Mouse (Mus musculus) embryonic facial prominence, embryonic 12.5 days (tissue): ENCODE measurements around the gene Cachd1. TPM values are rescaled to one million over a fixed set of nuclear protein-coding genes. Genes with fewer than 3 reads are reported as not detected.

Experiments
- ATAC-seq: fragments of 200-750 bp; cut with Nextera tagmentation; 2 replicates; pipeline ENCODE4 v1.8.0; 2017; ENCODE audit not compliant: insufficient number of reproducible peaks, insufficient read depth, low FRiP score, low TSS enrichment
- H3K27ac ChIP-seq: fragments of 300-500 bp; sonication (generic); 2 replicates; pipeline ENCODE4 v1.5.1; 2016; ENCODE audit warnings: mild to moderate bottlenecking
- H3K27me3 ChIP-seq: fragments of 300-500 bp; sonication (generic); 2 replicates; pipeline ENCODE4 v1.6.1; 2016; ENCODE audit warnings: mild to moderate bottlenecking, moderate library complexity
- H3K36me3 ChIP-seq: fragments of 300-500 bp; sonication (generic); 2 replicates; pipeline ENCODE4 v1.6.1; 2016; ENCODE audit warnings: mild to moderate bottlenecking
- H3K4me1 ChIP-seq: fragments of 300-500 bp; sonication (generic); 2 replicates; pipeline ENCODE4 v1.6.1; 2016
- H3K4me2 ChIP-seq: fragments of 300-500 bp; sonication (generic); replicated peaks from 2 replicates; pipeline ENCODE4 v1.6.1; 2016; ENCODE audit warnings: mild to moderate bottlenecking, moderate library complexity
- H3K4me3 ChIP-seq: fragments of 300-500 bp; sonication (generic); 2 replicates; pipeline ENCODE4 v1.5.1; 2016; ENCODE audit warnings: mild to moderate bottlenecking
- H3K9ac ChIP-seq: fragments of 300-500 bp; sonication (generic); 2 replicates; pipeline ENCODE4 v1.6.1; 2016; ENCODE audit warnings: mild to moderate bottlenecking, moderate library complexity
- H3K9me3 ChIP-seq: fragments of 300-500 bp; sonication (generic); 2 replicates; pipeline ENCODE4 v1.6.1; 2016; ENCODE audit warnings: mild to moderate bottlenecking, moderate library complexity
- WGBS: fragments of 180-500 bp; shearing (Covaris S2); methylation state at CpG from one replicate; pipeline ENCODE4 v1.1.7; 2016; 5-methylcytosine and 5-hydroxymethylcytosine counted together
- polyA plus RNA-seq: library from polyadenylated mRNA; unstranded; fragments of >200 nt; fragmentation: Nextera tagmentation; extraction: Ambion mirVana; gene quantifications from 2 replicates; pipeline ENCODE4 v1.2.1, GENCODE M21; 2016

Cachd1 gene
- polyA plus RNA-seq: 39.8 and 42.3 TPM in 2 replicates

DNA sequence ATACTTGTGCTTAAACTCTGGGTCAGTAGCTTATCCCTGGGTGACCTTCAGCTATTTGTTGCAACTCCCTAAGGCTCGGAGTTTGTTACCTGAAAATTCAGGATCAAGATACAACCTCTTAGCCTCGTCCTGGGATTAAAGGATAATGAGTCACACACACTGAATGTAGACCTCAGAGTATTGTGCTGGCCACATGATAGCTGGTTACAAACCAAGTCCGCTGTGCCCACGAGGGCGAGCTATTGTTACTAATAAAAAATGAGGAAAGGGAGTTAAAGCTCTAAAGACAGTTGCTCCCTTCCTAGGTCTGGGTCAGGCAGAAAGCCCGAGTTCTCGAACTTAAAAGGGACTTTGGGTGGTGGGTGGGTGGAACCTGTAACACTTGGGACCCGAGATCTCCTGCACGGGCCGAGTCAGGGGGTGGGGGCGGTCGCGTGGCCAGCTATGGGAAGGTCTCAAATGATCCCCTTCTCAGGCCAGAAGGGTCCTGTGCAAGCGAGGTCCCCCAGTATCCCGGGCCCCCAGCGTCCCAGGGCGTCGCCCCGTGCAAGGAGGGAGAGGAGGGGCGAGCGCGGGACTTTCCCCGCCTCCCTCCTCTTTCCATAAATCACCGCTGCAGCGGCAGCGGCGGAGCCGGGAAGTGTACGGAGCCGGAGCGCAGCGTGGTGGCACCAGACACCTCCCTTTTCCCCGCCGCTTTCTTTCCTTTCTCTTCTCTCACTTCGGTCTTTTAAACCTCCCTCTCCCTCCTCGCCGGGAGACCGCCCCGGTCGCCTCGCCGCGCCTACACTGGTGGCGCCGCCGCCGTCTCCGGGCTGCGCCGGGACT is at the start of gene Cachd1:
Gene Cachd1, plus strand, starts transcription at position 633 of the 828 bp plus-strand sequence.
- WGBS: under 1% methylated on average over 45 of the region's 50 CpGs
- peak within 1 kb of the TSS; percentile 97 for H3K27ac ChIP-seq
- no peaks in the 10 kb centered on the region for H3K27me3 ChIP-seq
- H3K36me3 ChIP-seq: no peaks in the 10 kb centered on the region
- peak within 1 kb of the TSS; percentile 71 for H3K4me2 ChIP-seq
- H3K9me3 ChIP-seq: 0 out of 2 replicates have a peak, but pooled peaks cover 2% of the 10 kb centered on the region
- peaks cover 25% of the 10 kb centered on the region for H3K4me1 ChIP-seq
- ATAC-seq: peak; percentile 52
- H3K4me3 ChIP-seq: peak within 1 kb of the TSS; percentile 85
- H3K9ac ChIP-seq: peak within 1 kb of the TSS; percentile 96

GRCm38 (mm10) chr4:100728896-100729479 is 47.5 kb upstream of the Cachd1 start:
- Histone ChIP-seq H3K27me3 (no peaks in the 10 kb centered on the region), H3K27ac (no peak overlapping the region), H3K9ac (no peak overlapping the region), H3K4me1 (no peaks in the 10 kb centered on the region), H3K36me3 (no peaks in the 10 kb centered on the region), H3K9me3 (no peaks in the 10 kb centered on the region), H3K4me2 (no peak overlapping the region), H3K4me3 (no peak overlapping the region)
- WGBS: 80% methylated on average over 5 of the region's 5 CpGs
- ATAC-seq: no peak

DNA sequence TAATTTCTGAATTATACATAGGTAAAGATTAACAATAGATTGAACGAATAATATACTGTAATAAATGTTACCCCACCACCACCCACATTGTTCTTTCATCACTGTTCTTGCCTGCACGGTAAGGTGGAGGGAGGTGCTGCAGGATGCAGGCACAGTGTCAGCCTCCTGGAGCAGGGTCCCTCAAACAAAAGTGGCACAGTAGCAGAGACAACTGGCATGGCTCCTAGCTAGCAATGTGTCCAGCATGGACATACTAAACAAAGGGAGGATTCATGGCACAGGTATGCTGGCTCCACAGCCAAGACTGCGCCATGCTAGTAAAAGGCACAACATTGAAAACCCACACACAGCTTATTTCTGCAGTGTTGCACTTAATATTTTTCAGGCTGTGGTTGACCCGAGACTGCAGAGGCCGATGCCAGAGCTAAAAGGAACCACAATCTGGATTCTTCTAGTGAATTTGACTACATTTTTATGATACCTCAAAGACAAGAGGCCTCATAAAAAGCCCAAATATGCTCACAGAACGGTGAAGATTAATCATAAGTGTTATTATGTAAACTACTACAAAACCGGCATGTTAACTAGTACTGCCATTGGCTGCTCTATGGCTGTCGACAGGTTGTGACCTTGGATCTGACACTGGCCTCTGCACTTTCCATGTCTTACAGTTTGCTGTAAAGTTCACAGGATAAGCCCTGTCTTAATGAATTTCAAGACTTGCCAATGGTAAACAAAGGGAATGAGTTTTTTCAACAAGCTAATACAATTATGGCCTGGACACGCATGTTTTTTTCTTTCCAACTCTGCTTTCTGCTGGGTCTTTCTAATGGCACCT is 41.2 kb upstream of the Cachd1 start:
- no peak overlapping the region for H3K4me2 ChIP-seq
- H3K36me3 ChIP-seq: no peaks in the 10 kb centered on the region
- H3K4me3 ChIP-seq: no peak overlapping the region
- WGBS: 74% methylated on average over 9 of the region's 9 CpGs
- H3K27me3 ChIP-seq: no peaks in the 10 kb centered on the region
- H3K9ac ChIP-seq: no peak overlapping the region
- no peak for ATAC-seq
- H3K27ac ChIP-seq: no peak overlapping the region
- H3K9me3 ChIP-seq: no peaks in the 10 kb centered on the region
- H3K4me1 ChIP-seq: no peaks in the 10 kb centered on the region

- ATAC-seq: no peak
- H3K27ac ChIP-seq: no peak overlapping the region
- no peak overlapping the region for H3K4me3 ChIP-seq
- no peaks in the 10 kb centered on the region for H3K36me3 ChIP-seq
- H3K27me3 ChIP-seq: no peaks in the 10 kb centered on the region
- H3K4me1 ChIP-seq: no peaks in the 10 kb centered on the region
- no peak overlapping the region for H3K9ac ChIP-seq
- H3K4me2 ChIP-seq: no peak overlapping the region
- 74% methylated on average over 9 of the region's 9 CpGs for WGBS
- H3K9me3 ChIP-seq: no peaks in the 10 kb centered on the region
Measured at GRCm38 (mm10) chr4:100735936-100736349, 40.5 kb upstream of the Cachd1 start.

DNA sequence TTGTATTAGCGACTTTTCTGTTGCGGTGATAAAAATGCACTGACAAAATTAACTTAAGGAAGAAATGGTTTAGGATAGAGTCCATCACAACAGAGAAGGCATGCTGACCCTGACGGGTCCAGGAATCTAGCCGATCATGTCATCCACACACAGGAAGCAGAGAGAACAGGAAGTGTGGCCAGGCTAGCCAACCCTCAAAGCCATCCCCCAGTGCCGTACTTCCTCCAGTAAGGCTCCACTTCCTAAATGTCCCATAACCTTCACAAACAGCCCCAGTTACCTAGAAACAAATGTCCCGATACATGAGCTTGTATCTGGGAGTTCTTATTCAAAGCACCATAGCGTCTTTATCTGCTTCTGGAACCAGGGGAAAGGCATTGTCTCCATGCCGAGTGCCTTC is 32.9 kb upstream of the Cachd1 start:
- Histone ChIP-seq H3K4me2 (no peak overlapping the region), H3K27ac (no peak overlapping the region), H3K9me3 (no peaks in the 10 kb centered on the region), H3K9ac (no peak overlapping the region), H3K4me3 (no peak overlapping the region), H3K36me3 (no peaks in the 10 kb centered on the region), H3K4me1 (no peaks in the 10 kb centered on the region), H3K27me3 (no peaks in the 10 kb centered on the region)
- ATAC-seq: no peak
- 84% methylated on average over 8 of the region's 8 CpGs for WGBS

GRCm38 (mm10) chr4:100752278-100752677 is 24.2 kb upstream of the Cachd1 start:
- Histone ChIP-seq H3K9ac (no peak overlapping the region), H3K27me3 (no peaks in the 10 kb centered on the region), H3K4me3 (no peak overlapping the region), H3K4me1 (no peaks in the 10 kb centered on the region), H3K9me3 (no peaks in the 10 kb centered on the region), H3K27ac (no peak overlapping the region), H3K36me3 (no peaks in the 10 kb centered on the region), H3K4me2 (no peak overlapping the region)
- ATAC-seq: no peak
- WGBS: 71% methylated on average over 2 of the region's 2 CpGs

GRCm38 (mm10) chr4:100755632-100756031 is 20.8 kb upstream of the Cachd1 start:
- Histone ChIP-seq H3K27ac (no peak overlapping the region), H3K36me3 (no peaks in the 10 kb centered on the region), H3K4me3 (no peak overlapping the region), H3K4me2 (no peak overlapping the region), H3K9ac (no peak overlapping the region), H3K27me3 (no peaks in the 10 kb centered on the region), H3K9me3 (no peaks in the 10 kb centered on the region), H3K4me1 (no peaks in the 10 kb centered on the region)
- no peak for ATAC-seq
- WGBS: 81% methylated on average over 8 of the region's 8 CpGs

DNA sequence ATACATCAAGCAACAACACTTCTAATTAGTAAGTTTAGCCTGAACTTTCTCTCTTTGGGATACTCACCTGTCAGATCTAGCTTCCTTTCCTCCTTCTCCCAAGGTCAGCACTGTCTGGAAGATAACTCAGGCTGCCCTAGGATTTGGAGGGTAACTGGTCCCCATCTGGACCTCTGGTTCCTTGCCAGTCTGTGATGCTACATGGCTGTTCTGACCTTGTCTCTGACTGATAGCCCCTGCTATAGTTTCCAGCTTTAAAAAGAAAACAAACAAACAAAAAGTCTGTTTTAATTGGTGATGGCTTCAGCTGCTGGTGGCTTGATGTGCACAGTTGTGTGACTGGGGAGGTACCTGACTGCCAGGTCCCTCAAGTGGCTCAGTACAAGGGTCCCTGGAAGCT is 20.0 kb upstream of the Cachd1 start:
- no peak overlapping the region for H3K27ac ChIP-seq
- no peaks in the 10 kb centered on the region for H3K9me3 ChIP-seq
- no peak overlapping the region for H3K4me2 ChIP-seq
- H3K4me3 ChIP-seq: no peak overlapping the region
- H3K4me1 ChIP-seq: no peaks in the 10 kb centered on the region
- no peaks in the 10 kb centered on the region for H3K36me3 ChIP-seq
- H3K27me3 ChIP-seq: no peaks in the 10 kb centered on the region
- ATAC-seq: no peak
- H3K9ac ChIP-seq: no peak overlapping the region

GRCm38 (mm10) chr4:100758265-100758898 is 18.1 kb upstream of the Cachd1 start:
- Histone ChIP-seq H3K4me1 (no peaks in the 10 kb centered on the region), H3K4me3 (no peak overlapping the region), H3K27ac (0 out of 2 replicates have a peak overlapping the region, but pooled peaks have one; percentile 57), H3K27me3 (no peaks in the 10 kb centered on the region), H3K9ac (no peak overlapping the region), H3K4me2 (no peak overlapping the region), H3K36me3 (no peaks in the 10 kb centered on the region), H3K9me3 (no peaks in the 10 kb centered on the region)
- 67% methylated on average over 6 of the region's 6 CpGs for WGBS
- ATAC-seq: no peak

GRCm38 (mm10) chr4:100759603-100760002 is 16.9 kb upstream of the Cachd1 start:
- no peaks in the 10 kb centered on the region for H3K9me3 ChIP-seq
- H3K27me3 ChIP-seq: no peaks in the 10 kb centered on the region
- no peak overlapping the region for H3K27ac ChIP-seq
- H3K4me2 ChIP-seq: no peak overlapping the region
- 61% methylated on average over 1 of the region's 1 CpGs for WGBS
- H3K4me3 ChIP-seq: no peak overlapping the region
- no peaks in the 10 kb centered on the region for H3K36me3 ChIP-seq
- no peak for ATAC-seq
- no peak overlapping the region for H3K9ac ChIP-seq
- H3K4me1 ChIP-seq: no peaks in the 10 kb centered on the region

- no peak overlapping the region for H3K27ac ChIP-seq
- ATAC-seq: no peak
- 84% methylated on average over 5 of the region's 5 CpGs for WGBS
Measured at GRCm38 (mm10) chr4:100760416-100760815, 16.1 kb upstream of the Cachd1 start.

More at GRCm38 (mm10) chr4:100760416-100760815, 16.1 kb upstream of the Cachd1 start:
- Histone ChIP-seq H3K27me3 (no peaks in the 10 kb centered on the region), H3K4me1 (no peaks in the 10 kb centered on the region), H3K9ac (no peak overlapping the region), H3K4me3 (no peak overlapping the region), H3K36me3 (no peaks in the 10 kb centered on the region), H3K9me3 (no peaks in the 10 kb centered on the region), H3K4me2 (no peak overlapping the region)
